Mouse (Mus musculus) thymus, postnatal 14 days (tissue): ENCODE data around the gene Pik3r4.

ENCODE experiments used
- DNase-seq: peaks from one replicate; pipeline ENCODE4 v3.0.0; 2021

The Pik3r4 gene

DNA sequence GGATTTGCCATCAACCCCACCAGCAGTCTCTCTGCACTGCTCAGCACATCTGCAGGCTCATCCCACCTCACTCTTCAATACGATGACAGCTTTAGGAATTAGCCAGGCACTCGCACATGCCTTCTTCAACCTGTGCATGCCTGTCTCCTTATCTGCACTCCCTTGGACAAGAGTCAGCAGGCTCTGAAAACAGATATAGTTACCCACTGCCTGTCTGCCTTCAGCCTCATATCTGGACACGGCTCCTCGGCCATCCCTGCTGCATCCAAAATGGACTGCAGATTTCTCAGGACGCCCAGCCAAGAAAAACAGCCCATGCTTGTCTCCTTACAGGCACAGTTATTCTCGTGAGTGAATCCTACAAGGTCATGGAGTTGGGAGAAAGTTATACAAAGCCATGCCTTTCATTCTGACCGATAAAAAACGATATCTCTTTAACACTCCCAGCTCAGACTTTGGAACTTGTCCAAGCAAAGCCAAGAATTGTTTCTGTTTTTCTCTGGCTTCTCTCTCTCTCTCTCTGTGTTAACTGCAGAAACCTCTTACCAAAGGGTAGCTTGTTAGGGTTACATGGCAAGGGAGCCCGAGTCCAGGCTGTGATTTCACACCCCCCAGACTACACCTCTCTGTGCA is 55.1 kb downstream of the Pik3r4 start:
- DNase-seq = no peak

DNA sequence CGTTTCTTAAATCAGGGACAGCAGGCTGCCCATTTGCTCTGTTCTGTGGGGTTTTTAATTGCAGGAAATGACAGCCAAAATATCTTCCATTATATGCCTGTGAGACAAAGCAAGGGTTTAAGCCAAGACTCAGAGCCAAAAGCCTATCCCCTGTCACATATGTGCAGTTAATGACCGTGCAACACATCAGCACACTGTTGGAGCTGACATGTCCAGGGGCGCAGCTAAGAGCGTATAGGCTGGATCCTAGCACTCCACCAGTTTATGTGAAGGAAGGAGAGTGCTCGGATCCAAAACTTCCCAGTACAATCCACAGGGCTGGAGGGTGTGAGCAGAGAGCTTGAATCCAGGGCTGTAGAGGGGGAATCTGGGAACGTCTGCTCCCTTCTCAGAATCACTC is 57.9 kb downstream of the Pik3r4 start:
- DNase-seq = no peak

DNA sequence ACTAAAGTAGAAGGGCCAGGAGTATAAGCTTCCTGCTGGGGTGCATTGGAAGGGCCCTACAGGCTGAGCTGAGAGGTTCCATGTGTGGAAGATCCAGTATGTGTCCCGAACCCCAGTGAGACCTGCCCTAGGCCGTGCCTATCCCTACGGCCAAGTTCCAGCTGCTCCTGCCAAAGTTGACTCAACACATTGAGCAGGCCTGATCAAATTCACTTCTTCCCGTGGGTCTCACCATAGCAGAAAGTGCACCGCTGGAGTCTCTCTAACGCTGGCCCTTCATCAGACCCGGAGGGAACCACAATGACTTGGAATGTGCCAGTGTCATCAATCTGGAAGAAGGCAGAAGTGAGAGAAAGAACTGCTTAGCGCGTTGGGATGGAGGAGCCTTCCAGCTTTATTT is 59.2 kb downstream of the Pik3r4 start:
- no peak for DNase-seq

DNA sequence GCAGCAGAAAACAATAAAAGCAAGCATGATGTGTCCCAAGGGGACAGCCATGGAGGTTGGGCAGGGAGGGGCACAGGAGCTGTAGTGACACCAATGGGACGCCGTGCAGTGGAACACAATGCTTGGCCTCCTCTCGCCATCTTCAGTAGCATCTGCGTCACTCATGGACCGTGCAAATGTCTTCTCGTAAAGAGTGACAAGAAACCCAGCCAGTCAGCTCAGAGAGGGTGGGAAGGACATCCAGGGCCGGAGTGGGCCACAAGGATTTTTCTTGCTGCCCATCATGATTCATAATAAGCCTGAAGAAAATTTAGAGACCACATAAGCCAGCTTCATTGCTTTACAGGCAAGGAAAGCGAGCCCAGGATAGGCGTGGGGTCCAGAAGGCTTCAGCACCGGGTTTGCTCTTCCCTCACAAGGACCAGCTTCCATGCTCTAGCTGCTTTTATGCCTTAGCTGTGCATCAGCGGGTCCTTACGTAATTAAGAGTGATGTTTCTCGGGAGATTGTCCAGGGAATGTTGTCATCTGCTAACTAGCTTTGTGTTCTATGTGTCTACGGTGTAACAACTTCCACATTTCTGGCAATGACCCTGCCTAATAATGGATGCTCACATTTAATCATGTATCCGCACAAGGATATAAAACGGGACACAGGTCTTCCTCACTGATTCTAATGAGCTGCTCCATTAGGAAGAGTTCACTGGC is 61.6 kb downstream of the Pik3r4 start:
- no peak for DNase-seq

DNA sequence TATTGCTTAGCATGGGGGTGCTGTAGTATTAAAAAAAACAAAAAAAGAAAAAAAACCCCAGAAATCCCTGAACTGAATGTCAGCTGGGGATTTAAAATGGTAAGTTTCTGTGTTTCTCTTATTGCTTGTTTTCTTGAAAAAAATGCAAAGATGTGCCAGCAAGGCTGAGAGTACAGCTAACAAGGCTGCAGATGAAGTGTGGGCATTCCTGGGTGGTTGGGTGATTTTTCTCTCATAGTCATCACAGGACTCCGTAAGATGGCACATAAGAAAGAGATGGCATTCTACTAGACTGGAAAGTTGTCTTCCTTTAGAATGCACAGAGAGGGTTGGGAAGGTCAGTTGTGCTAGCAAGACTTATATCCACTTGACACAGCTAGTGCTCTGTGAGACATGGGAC is 62.2 kb downstream of the Pik3r4 start:
- no peak for DNase-seq

DNA sequence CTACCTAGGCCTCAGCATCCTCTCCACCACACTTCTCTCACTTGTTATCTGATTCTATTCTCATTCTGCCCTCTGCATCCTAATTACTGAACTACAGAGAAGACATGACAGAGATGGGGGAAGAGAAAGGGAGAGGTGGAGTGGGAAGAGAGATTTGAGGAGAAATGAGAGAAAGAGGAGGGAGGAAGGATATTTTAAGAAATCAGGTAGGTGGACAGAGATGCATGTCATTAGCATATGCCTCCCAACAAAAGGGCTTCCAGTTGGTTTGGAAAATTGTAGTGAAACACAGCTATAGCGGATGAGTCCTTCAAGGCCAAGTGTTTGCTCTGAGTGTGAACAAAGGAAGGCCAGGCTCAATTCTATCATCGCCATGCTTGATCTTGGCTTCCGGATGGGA is 69.3 kb downstream of the Pik3r4 start:
- no peak for DNase-seq

DNA sequence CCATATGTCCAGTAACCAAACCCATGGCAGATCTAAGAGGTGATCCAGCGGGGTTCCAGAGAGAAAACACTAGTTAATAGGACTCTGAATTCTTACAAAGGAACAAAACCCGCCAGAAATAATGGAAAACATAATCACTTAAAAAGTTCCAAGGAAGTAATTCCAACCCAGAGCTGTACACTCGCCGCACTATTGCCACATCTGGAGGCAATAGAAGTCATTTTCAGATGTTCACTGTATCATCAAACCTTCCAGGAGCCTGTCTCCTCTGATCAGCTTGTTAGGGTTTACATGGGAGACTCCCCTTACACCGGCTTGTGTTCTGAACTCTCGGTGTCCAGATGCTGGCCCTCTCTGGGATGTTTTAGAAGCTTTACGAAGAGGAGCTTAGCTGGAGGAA is 76.6 kb downstream of the Pik3r4 start:
- no peak for DNase-seq

DNA sequence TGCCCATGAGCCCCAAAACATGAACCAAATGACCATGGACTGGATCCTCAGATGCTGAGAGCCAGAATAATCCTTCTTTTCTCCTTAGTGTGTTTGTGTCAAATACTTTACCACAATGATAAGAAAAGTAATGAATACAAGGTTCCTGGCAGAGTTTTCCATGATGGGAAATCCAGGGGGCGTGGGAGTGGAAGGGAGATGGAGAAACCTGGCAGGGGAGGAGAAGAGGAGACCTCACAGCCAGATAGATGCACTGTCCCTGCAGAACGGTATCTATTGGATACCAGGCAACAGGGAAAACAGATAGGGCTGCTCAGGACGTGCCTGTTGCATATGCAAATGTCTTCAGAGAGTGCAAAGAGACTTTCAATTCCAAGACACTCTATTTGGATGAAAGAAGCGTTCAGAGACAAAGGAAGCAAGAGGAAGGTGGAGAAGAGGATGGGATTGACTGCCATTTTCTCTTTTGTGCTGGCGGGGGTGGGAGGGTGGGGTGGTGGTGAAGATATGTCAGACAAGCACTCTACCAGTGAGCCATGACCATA is 77.1 kb downstream of the Pik3r4 start:
- no peak for DNase-seq

DNA sequence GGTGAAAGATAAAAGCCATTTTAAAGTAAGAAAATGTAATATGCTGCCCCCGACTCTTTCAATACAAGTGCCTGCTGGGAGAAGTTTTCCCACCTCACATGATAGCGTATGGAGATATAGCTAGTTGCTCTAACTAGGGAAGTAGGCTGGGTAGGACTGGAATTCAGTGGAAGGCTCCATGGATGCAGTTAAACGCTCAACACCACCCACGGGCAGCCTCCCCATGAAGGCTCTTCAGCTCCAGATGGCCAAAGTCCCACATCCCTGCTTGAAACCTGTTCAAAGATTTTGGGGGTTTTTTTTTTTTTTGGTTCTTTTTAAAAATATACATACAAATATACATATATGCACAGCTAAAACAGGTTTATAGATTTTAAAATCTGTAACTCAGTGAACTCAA is 77.7 kb downstream of the Pik3r4 start:
- DNase-seq = no peak

DNA sequence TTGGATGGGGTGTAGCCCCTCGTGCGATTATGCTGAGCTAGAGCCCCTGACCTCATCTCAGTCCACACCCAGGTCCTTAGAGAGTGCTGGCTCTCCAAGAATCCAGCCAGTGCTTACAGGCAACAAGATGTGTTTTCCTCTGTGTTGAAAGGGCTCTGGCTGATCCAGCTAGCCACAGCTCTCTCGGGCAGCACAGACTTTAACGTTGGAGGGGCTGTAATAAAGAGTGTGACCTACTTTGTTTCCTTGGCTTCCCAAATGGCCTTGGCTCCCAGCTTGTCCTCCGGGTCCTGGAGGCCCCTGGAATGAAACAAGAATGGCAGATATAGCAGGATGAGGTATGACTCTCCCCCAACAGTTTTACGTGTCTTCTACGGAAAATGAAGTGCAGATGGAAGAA is 89.2 kb downstream of the Pik3r4 start:
- no peak for DNase-seq

DNA sequence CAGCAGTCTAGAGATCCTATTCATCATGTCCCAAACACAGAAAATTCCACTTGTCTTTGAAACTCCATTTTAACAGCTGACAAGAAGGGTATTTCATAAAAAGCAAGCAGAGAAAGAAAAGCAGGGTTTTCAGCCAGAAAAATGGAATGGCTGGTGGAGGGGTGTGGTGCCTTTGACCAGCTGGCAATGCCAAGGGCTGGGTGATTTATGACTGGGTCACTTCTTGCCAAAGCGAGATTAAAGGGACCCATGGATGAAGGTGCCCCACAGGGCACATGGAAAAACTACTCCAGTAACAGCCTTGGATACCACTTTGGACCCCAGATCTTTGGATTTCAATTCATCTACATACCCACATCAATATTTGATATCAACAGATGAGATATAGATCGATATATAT is 91.9 kb downstream of the Pik3r4 start:
- DNase-seq = no peak

DNA sequence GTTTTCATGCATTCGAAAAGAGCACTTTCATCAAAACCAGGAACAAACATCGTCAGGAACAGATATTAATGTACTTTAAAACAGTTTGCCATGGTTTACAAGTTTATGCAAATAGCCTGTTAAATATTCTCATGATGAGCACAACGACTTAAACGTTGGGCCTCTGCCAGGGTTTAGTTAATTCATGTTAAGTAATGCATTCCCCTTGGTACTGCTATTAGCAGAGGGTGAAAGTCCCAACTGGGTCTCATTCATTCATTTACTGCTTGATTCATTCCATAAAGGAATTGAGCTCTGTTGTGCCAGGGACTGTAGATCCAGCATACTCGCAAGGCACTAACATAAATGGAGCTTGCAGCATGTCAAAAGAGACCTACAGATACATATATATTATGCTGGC is 92.4 kb downstream of the Pik3r4 start:
- DNase-seq = no peak
